Mouse (Mus musculus): ENCODE results near the gene Ooep.
"Not testable (repeated sequence)": the region's sequence is repeated elsewhere in the genome, so short reads cannot be mapped to it uniquely, and the experiment has no call there.

Ooep gene

DNA sequence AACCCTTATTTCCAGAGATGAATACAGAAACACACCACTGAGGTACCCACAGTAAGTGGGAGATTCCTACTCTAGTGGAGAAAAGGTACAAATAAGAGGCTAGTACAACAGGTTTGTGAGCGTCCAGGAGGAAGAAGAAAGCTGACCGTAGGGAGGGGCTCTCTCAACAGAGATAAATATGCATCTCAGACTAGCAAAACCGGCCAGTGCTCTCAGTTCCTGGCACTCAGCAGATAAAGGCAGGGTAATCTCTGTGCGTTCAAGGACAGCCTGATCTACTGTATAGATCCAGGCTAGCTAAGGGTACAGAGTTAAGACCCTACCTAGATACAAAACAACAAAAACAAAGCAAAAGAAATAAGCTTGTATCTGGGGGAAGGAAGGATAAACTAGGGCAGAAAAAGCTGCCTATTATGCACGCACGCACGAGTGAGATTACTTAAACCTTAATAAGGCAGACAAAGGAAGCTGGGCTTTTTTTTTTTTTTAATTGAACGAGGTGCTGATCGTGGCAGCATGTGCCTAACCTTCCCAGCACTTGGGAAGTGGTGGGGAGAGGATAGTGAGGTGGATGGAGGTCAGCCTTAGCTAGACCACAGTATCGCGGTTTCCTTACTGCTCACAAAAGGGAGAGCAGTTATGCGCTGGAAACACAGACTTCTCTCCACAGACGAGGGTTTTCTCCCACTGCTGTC, 12.5 kb downstream of the Ooep start:
- DNase-seq: no peak

DNA sequence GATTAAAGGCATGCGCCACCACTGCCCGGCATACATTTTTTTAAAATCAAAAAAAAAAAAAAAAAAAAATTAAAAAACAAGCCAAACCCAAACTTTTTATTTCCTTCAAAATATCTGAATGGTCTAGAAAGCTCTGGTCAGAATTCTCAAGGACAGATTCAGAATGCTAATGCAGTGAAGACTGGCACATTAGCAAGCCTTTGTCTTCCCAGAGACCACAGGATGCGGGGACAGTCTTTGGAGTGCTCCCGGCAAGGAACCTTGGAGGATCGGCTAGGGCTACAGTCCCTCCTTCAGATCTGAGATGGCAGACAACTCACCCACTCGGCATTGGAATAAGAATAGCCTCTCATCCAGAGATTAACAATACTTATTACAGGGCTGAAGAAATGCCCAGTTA, 13.8 kb downstream of the Ooep start:
- no peak for DNase-seq

DNA sequence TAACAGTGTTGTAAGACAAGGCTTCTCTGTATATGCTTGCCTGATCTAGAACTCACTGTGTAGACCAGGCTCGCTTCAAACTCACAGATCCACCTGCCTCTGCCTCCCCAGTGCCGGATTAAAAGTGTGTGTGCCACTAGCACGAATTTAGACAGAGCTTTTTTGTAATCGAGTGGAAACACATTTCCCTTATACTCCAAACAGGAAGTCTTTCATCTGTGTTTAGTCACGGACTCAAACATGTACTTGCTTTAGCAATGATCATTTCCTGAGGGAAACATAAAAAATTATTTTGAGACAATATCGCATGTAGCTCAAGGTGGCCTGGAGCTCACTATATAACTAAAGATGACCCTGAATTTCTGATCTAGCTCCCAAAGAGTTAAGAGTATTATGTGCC, 15.2 kb downstream of the Ooep start:
- no peak for DNase-seq

DNA sequence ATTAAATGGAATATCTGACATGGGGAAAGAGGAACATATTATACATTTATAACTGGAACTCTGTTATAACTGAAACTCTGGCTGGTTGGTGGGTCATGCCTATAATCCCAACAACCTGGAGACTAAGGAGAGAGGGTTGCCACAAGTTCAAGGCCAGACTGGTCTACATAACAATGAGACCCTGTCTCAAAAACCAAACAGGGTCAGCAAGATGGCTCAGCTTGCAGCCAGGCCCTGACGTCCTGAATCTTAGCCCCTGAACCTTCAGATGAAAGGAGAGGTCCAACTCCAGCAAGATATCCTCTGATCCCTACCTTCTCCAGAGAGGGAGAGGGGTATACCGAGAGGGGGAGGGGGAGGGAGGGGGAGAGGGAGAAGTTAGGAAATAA, 18.0 kb downstream of the Ooep start:
- no peak for DNase-seq

DNA sequence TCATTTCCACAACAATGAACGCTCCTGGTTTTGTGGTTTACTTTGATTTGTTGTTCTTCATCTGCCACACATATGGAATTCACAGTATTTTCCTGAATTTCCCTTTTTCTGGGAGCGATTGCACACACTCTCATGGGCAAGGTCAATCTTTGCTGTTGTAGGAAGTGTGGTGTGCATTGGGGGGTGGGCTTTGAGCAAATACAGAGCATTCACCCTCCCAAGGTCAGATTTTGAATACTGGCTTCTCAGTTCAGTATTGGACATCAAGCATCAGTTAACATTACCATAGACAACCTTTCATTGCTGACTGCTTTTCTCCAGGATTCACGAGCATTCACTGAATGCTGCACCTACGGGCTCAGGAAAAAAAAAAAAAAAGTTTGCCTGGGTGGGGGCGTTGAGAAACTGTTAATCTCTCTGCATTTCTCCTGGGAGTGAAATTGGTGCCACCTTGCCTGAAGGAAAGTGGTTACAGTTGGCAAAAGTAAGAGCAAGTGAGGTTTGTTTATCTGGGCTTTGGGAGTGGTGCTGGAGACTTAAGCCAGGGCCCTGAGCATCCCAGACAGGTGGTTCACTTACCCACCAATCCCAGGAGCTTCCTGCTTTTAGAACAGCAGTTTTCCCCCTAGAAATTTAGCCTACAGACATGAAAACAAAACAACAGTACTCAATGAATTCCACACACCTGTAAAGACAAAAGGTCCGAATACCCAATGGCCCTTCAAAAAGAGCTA, 18.6 kb downstream of the Ooep start:
- DNase-seq: no peak

DNA sequence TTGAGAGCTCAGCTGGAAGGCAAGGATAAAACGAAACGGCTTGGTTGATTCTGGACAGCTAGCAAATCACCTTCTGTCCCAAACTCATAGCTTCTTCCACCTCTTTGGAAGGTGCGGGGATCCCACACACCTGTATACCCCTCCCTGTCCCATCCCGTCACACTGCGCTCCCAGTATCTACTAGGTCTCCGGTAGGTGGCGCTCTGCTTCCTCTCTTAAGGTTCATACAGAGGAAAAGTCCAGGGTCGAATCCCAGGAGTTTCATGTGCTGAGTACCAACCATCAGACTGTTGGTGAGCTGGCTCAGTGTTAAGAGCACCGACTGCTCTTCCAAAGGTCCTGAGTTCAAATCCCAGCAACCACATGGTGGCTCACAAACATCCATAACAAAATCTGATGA, 20.5 kb downstream of the Ooep start:
- DNase-seq: peak; percentile 85

DNA sequence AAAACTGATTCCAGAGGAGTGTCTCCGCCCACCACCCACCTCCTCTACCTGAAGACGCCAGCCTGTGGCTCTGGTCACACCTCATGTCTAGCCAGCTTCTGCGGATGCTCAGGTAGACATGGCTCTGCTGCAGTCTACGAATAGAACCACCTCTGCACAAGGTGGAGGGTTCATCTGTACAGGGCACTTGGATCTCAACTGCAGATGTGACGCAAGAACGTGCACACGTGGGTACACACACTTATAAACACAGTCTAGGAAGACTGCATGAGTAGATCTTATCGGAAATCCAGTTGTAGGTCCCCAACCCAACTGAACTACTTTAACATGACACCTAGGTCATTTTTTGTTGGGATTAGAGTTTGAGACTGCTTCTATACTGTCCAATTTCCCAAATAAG, 22.9 kb downstream of the Ooep start, which contains the start of gene Gsta2:
Gene Gsta2 (minus strand): TSS at position 178 of the 400 bp plus-strand sequence.
- no peak for DNase-seq

DNA sequence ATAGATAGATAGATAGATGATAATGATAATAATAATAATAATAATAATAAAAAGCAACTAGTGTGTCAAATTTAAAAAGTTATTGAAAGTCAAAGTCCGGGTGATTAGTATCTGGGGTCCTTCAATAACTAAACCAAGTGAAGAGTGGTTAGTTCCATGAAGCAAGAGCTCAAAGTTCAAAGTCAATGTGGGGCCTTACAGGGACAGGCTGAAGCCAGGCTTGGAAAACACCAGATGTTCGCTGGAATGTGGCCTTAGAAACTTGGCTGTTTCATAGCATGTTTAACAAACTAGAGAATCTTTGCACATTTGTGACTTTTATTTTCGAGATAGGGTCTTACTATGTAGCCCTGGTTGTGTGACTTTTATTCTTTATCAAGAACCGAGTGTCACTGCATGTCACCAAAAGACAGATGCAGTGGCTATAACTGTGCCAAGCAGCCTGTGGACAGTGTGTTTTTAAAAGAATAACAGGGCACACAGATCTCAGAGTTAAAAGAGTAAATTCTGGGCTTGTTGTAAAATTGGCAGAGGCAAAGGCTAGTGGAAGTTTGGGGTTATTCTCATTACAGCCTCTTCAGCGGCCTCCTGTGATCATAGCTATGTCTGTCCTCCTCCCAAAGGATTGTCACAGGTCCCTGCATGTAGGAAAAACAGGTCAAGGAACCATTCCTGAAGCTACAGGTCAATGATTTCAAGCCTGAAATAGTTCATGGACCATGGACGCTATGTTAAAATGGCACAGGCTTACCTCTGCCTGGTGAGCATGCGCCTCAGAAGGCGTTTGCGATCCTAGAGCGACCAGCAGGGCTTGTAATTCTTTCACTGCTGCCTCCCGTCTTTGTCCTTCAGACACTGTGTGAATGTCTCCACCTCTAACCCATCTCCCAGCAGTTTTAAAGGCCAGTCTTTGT, 23.6 kb downstream of the Ooep start:
- DNase-seq: no peak

DNA sequence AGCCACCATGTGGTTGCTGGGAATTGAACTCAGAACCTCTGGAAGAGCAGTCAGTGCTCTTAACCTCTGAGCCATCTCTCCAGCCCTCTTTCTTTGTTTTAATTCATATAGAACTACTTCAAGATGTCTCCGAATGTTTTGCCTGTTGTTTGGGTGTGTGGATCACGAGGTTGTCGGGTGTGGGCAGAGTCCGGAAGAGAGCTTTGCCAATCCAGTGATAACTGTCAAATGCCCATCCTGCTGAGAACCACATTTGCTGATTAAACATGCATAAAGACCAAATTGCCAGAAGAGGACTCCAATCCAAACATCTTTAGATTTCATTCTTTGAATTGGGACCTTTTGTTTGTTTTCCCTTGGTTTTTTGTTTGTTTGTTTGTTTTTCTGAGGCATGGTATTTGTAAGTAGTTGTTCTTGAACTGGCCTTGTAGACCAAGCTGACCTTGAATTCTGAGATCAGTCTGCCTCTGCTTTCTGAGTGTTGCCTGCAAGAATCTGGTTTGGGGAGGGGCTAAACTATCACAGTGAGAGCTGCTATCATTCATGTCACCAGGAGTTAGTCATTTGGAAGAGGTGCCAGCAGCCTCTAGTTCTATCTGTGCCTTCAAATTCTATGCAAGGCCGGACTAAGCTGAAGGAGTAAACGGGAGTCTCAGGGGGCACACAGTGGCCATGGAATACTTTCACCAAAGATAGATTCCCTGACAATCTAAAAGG, 26.9 kb downstream of the Ooep start:
- DNase-seq: no peak

DNA sequence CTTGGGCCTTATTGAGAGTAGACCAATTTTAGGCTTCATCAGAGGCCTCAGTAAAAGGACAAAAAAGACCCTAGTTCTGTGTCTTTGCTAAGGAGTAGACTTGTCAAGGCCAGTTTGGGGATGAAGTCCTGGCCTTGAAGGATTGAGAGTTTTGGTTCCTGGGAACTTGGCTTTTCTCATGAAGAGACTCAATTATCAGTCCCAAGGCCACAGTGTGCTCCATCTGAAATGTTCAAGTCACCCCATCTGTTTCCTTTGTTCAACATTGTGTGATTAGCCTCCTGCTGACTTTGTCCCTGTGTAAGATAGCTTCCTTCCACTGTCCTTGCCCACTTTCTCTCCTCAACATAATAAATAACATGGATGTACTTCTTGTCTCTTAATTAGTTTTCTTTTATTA, 28.5 kb downstream of the Ooep start:
- DNase-seq: not testable (repeated sequence)

DNA sequence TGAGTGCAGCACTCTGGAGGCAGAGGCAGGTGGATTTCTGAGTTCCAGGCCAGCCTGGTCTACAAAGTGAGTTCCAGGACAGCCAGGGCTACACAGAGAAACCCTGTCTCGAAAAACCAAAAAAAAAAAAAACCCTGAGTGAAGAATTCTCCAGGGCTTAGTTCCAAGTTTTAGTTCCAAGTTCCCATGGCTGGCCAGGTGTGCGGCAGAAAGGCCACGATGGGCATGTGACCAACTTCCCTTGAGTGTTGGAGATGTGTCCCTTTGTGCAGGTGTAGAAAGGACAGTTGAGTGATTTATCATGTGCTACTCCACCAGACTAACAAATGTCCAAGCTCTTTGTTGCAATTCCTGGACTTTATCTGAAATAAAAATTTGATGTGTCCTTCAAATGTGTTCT, 29.4 kb downstream of the Ooep start:
- not testable (repeated sequence) for DNase-seq

DNA sequence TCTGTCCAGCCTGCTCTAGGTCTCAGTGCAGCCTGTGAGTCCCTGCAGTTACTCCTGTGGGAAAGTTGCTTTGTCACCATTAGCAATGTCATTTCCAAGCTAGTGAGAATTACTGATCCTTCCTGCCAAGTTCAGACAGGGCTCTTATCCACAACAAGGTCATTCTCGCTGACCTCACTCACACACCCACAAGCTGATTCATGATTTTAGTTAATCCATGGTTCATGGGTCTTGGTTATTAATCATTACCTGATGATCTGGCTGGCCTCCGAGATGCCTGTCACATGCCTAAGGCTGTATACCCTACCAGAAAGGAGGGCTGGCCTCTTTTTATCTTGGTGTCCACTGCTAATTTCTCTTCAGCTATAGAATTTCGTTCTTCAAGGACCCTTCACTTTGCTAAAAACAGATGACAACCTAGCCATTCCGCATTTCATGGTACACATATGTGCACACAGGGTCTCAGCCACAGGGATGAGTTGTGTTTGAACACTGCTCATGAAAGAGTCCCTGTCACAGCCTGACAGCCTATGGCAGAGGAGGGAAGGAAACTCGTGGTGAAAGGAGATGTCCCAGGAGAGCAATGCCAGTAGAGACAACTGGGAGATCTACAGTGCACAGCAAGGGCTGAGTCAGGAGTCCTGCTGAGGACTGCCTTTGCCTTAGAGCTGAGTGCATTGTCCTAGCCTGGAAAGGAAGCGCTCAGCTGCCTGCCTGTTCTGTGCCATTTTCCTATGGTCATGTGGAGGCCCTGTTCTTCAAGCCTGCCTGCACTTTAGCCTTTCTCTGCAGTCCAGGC, 30.1 kb downstream of the Ooep start:
- DNase-seq: not testable (repeated sequence)

DNA sequence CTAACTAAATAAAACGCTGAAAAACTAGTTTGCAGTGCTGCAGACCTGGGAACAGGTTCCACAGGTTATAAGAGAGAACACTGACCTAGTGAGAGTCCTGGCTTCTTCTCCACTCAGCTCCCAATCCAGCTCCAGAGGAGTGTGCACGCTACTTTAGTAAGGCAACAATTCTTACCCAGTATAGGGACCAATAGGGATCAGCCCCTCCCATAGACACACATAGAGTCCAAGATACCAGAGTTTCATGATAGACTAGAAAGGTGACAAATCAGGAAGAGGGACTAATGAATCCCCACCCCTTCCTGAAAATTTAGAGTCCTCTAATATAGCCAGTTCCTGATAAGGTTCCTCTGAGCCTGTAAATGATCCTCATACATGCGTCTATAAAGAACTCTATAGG, 31.5 kb downstream of the Ooep start:
- DNase-seq: no peak

DNA sequence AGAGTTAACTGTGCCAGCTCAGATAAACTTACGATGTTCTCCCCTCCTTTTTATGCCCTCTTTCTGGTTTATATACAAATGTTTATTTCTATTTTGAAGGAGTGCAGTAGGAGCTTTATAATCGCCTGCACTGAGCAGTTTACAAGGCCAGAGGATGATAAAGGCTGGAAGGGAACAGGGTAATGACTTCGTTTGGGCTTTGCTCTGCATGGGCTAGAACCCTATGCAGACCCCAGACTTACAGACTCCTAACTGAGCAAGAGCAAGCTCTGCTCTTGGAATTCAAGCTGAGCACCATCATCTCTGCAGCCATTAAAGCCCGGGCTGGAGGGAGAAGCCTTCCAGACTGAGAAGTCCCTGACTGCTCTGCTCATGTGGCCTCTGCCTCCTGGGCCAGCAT, 33.3 kb downstream of the Ooep start:
- DNase-seq: not testable (repeated sequence)

DNA sequence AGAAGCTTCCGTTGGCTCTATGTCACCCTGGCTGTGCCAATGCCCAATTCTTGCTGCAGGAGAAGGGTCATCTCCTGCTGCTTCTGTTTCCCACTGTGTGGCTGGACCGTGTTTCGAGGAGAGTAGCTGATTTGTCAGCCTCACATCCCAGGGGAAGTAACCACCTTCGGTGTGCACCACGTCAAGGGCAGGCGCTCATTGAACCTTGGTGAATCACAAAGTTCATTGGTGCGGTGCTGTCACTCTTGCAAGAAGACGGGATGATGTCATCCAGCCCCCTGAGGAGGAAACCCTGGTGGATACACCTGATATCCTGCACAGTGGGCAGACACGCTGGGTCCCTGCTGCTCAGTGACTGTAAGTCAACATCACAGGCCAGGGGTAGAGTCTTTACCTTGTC, 35.5 kb downstream of the Ooep start:
- not testable (repeated sequence) for DNase-seq

DNA sequence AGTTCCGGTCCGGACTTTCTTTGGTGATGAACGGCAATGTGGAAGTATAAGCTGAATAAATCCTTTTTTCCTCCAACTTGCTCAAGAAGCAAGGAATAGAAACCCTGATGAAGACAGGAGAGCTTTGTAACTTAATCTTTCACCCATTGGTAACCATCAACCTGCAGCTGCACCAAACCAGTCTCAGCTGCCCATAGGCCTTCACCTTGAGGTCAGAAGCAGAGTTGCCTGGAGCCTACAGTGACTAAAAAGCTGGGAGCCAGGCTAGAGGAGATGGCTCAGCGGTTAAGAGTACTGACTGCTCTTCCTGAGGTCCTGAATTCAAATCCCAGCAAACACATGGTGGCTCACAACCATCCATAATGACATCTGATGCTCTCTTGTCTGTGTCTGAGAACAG, 36.0 kb downstream of the Ooep start:
- not testable (repeated sequence) for DNase-seq

DNA sequence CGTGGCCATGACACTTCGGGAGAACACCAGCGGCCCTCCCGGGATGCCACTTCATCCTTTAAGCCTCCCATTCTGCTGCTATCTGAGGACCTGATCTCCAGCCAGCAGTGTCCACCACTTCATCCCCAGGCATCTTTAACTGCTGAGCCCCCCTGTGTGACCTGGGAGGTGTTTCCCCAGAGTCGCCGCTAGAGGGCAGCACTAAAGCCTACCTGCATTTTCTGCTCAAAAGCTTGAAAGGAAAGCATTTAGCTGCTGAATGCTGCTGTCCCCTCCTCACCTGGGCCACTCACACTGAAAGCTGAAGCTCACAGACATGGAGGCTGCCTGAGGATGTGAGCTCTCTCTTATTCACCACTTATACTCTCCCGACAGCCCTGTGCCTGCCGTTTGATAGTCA, 38.2 kb downstream of the Ooep start:
- peak; percentile 58 for DNase-seq

DNA sequence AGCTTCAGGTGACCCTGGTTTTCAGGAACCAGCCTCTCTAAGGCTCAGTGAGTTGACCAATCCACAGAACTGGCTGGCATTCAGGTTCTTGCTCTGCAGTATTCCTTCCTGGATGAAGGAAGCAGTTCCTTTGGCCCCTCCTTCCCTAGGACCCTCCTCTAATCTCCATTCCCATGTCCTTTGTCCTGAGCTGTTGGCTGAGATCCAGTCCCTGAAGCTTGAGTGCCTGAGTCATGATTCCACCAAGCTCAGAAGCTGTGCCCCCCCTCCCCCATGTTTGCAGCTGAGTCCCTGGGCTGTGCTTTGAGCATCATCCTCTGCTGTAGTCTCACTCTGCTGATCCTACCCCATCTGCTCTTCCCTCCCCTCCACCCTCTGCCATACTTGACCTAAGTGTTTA, 41.5 kb downstream of the Ooep start:
- not testable (repeated sequence) for DNase-seq

DNA sequence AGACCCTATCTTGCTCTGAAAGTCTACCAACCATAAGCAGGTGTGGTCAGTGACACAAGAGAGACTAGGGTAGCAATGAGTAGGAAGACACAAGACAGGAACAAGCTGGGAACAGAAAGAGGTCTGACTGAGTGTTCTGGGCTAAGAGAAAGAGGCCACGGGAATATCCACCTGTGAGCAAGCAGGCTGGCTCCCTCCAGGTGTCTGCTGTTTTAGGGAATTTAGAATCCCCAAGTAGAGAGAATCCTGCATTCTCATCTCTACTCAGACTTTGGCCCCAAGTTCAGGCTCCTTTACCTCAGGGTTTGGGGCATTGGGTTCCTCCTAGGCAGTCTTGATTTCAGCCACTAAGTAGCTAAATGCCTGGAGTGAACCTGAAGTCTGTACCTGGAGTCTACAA, 51.2 kb downstream of the Ooep start, which contains the start of gene Omt2b:
Gene Omt2b (plus strand): TSS at position 301 of the 400 bp plus-strand sequence.
- not testable (repeated sequence) for DNase-seq
